Mouse (Mus musculus): ENCODE measurements around the gene U2af2.

- TF ChIP-seq EP300 (IDR thresholded peaks at IDR 0.05; ENCODE audit: low read depth) (no peak), CTCF (IDR thresholded peaks at IDR 0.05; ENCODE audit: low read depth) (no peak)
Measured at GRCm38 (mm10) chr7:5074984-5075383, 13.0 kb downstream of the U2af2 start.

All from liver, embryonic 14.5 days (tissue).